Mouse (Mus musculus) cortical plate, adult 2 months (tissue): Measurements from ENCODE around the gene Ncoa1. TPM values are rescaled to one million over a fixed set of nuclear protein-coding genes. Genes with fewer than 3 reads are reported as not detected.
"Not testable (repeated sequence)": the region's sequence is repeated elsewhere in the genome, so short reads cannot be mapped to it uniquely, and the experiment has no call there.

ENCODE experiments used
- H3K27ac ChIP-seq: fragments of 200-500 bp; 2 replicates; pipeline ENCODE4 v1.5.1; 2012; ENCODE audit warnings: low read length, control low read depth, inconsistent platforms; ENCODE audit not compliant: insufficient read depth
- H3K4me1 ChIP-seq: fragments of 200-500 bp; 2 replicates; pipeline ENCODE4 v1.6.1; 2011; ENCODE audit warnings: low read length; ENCODE audit not compliant: control insufficient read depth, insufficient read depth
- H3K4me3 ChIP-seq: fragments of 200-500 bp; 2 replicates; pipeline ENCODE4 v1.5.1; 2011; ENCODE audit warnings: mild to moderate bottlenecking, low read length, control low read depth; ENCODE audit not compliant: insufficient read depth
- CTCF ChIP-seq: fragments of 200-500 bp; IDR thresholded peaks from 2 replicates; pipeline ENCODE4 v1.5.1; 2011; ENCODE audit warnings: mild to moderate bottlenecking, control low read depth, low read length; ENCODE audit not compliant: insufficient read depth; ENCODE audit errors: extremely low read depth
- POLR2A ChIP-seq: fragments of 200-500 bp; IDR thresholded peaks from 2 replicates; pipeline ENCODE4 v1.6.1; 2011; ENCODE audit warnings: mild to moderate bottlenecking, low read length, control low read depth; ENCODE audit not compliant: insufficient read depth; ENCODE audit errors: extremely low read depth
- polyA plus RNA-seq: library from polyadenylated mRNA; depleted of rRNA; stranded (reverse); fragments of >200 nt; gene quantifications from 2 replicates; pipeline ENCODE4 v1.2.3, GENCODE M21; 2012

Gene Ncoa1
- polyA plus RNA-seq, 1 experiment = 57.0 TPM

- Histone ChIP-seq H3K27ac (no peak overlapping the region), H3K4me3 (no peak overlapping the region), H3K4me1 (0 out of 2 replicates have a peak, but pooled peaks cover 1% of the 10 kb centered on the region)
- TF ChIP-seq POLR2A (no peak), CTCF (no peak)
These were observed 224.0 kb downstream of the Ncoa1 start for GRCm38 (mm10) chr12:4252742-4253655.

GRCm38 (mm10) chr12:4249786-4250185, 227.2 kb downstream of the Ncoa1 start:
- H3K27ac ChIP-seq = no peak overlapping the region
- TF ChIP-seq POLR2A = no peak
- TF ChIP-seq CTCF = no peak

GRCm38 (mm10) chr12:4245742-4246141, 231.2 kb downstream of the Ncoa1 start:
- H3K4me1 ChIP-seq = no peaks in the 10 kb centered on the region
- no peak overlapping the region for H3K4me3 ChIP-seq
- no peak overlapping the region for H3K27ac ChIP-seq
- TF ChIP-seq POLR2A (no peak), CTCF (no peak)

More at GRCm38 (mm10) chr12:4249786-4250185, 227.2 kb downstream of the Ncoa1 start:
- Histone ChIP-seq H3K4me1 (0 out of 2 replicates have a peak, but pooled peaks cover 1% of the 10 kb centered on the region), H3K4me3 (no peak overlapping the region)

DNA sequence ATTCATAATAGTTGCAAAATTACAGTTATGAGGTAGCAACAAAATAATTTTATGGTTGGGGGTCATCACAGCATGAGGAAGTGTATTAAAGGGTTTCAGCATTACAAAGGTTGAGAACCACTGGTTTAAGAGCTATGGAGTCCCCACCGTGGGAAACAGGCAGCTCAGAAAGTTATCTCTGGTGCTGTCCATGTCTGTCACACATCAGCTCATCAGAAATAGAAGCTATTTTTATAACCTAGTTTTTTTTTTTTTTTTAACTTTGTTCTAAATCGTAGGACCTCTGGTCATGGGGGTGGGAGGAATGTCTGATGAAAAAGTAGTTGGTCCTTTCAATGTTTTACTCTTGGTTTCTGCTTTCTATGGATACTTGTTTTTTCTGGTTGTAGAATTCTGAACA, 233.2 kb downstream of the Ncoa1 start:
- no peak overlapping the region for H3K27ac ChIP-seq
- H3K4me3 ChIP-seq = no peak overlapping the region
- no peaks in the 10 kb centered on the region for H3K4me1 ChIP-seq
- TF ChIP-seq POLR2A (no peak), CTCF (no peak)

GRCm38 (mm10) chr12:4240281-4240680, 236.7 kb downstream of the Ncoa1 start:
- not testable (repeated sequence) for H3K27ac ChIP-seq, H3K4me3 ChIP-seq

GRCm38 (mm10) chr12:4237481-4237880, 239.5 kb downstream of the Ncoa1 start:
- H3K27ac ChIP-seq = no peak overlapping the region
- no peak for TF ChIP-seq POLR2A
- H3K4me1 ChIP-seq = no peaks in the 10 kb centered on the region
- H3K4me3 ChIP-seq = no peak overlapping the region

More at GRCm38 (mm10) chr12:4240281-4240680, 236.7 kb downstream of the Ncoa1 start:
- H3K4me1 ChIP-seq = not testable (repeated sequence)

- Histone ChIP-seq H3K4me3 (peak within 1 kb of the TSS; percentile 60), H3K4me1 (no peaks in the 10 kb centered on the region), H3K27ac (peak within 1 kb of the TSS; percentile 98)
- TF ChIP-seq CTCF (no peak), POLR2A (peak; percentile 62; the same call in 1 of the 2 replicates)
These were observed 243.1 kb downstream of the Ncoa1 start, which contains the start of the genes Ptrhd1 and Cenpo for GRCm38 (mm10) chr12:4233572-4234508. Gene Ptrhd1 (plus strand): TSS chr12:4234027. Gene Cenpo (minus strand): TSS chr12:4234294.

DNA sequence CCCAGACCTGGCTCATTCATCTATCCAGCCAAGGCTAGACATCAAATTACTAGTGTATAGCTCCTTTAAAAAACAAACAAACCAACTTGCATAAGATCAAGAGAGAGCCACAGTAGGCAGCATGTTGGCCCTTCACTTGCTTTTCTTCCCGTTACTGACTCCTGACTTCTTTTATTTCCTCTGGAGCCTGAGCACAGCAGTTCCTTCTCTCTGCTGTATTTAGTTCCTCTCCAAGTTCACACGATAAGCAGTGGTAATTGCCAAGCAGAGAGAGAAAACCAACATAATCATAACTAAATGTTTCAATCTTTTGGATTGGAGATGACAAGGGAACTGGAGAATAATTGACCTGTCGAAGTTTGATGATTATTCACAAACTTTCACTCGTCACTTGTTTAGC, 244.2 kb downstream of the Ncoa1 start:
- TF ChIP-seq CTCF = no peak
- no peak for TF ChIP-seq POLR2A
- no peaks in the 10 kb centered on the region for H3K4me1 ChIP-seq
- H3K4me3 ChIP-seq = no peak overlapping the region; the same call in 1 of the 2 replicates
- no peak overlapping the region for H3K27ac ChIP-seq

GRCm38 (mm10) chr12:4230156-4230555, 246.8 kb downstream of the Ncoa1 start:
- H3K4me1 ChIP-seq = no peaks in the 10 kb centered on the region
- H3K4me3 ChIP-seq = no peak overlapping the region
- no peak for TF ChIP-seq CTCF
- TF ChIP-seq POLR2A = no peak
- H3K27ac ChIP-seq = no peak overlapping the region

GRCm38 (mm10) chr12:4212908-4213307, 264.1 kb downstream of the Ncoa1 start:
- no peak overlapping the region for H3K4me3 ChIP-seq
- TF ChIP-seq POLR2A (no peak), CTCF (no peak)
- no peak overlapping the region for H3K27ac ChIP-seq
- no peaks in the 10 kb centered on the region for H3K4me1 ChIP-seq
